Mouse (Mus musculus) MEL (cell line): ENCODE results near the gene Sowaha. TPM values are rescaled to one million over a fixed set of nuclear protein-coding genes. Genes with fewer than 3 reads are reported as not detected.

Experiments used
- DNase-seq: peaks from one replicate; pipeline ENCODE4 v3.0.0; 2011; ENCODE audit warnings: low read depth, low spot score
- H3K27ac ChIP-seq: 2 replicates; pipeline ENCODE4 v1.5.1; 2012; ENCODE audit warnings: low read depth, mild to moderate bottlenecking, control low read depth, low read length, moderate library complexity; ENCODE audit not compliant: control insufficient read depth
- H3K27me3 ChIP-seq, 2 experiments: fragments of 150-350 bp in 1 of 2; sonication (generic) in 1 of 2; 2 replicates each; pipeline ENCODE4 v1.6.1; 2012; ENCODE audit warnings: low read length in 2 of 2, mild to moderate bottlenecking in 2 of 2, improper control_type of control experiment in 1 of 2, moderate library complexity in 1 of 2; ENCODE audit not compliant: insufficient read depth in 2 of 2, control insufficient read depth in 1 of 2
- H3K36me3 ChIP-seq, 2 experiments: 2 replicates each; pipeline ENCODE4 v1.6.1; 2012 to 2014; ENCODE audit warnings: low read length in 2 of 2, improper control_type of control experiment in 1 of 2, inconsistent platforms in 1 of 2, mild to moderate bottlenecking in 1 of 2; ENCODE audit not compliant: insufficient read depth in 2 of 2, control insufficient read depth in 1 of 2
- H3K4me1 ChIP-seq, 2 experiments: fragments of 150-350 bp in 1 of 2; sonication (generic) in 1 of 2; 2 replicates each; pipeline ENCODE4 v1.6.1; 2012; ENCODE audit warnings: low read length in 2 of 2, improper control_type of control experiment in 1 of 2, mild to moderate bottlenecking in 1 of 2; ENCODE audit not compliant: insufficient read depth in 2 of 2, control insufficient read depth in 1 of 2
- H3K4me3 ChIP-seq, 2 experiments: fragments of 150-350 bp in 1 of 2; sonication (generic) in 1 of 2; 2 replicates each; pipeline ENCODE4 v1.5.1; 2012; ENCODE audit warnings: low read depth in 2 of 2, low read length in 2 of 2, mild to moderate bottlenecking in 2 of 2, moderate library complexity in 2 of 2, control low read depth in 1 of 2, improper control_type of control experiment in 1 of 2; ENCODE audit not compliant: control insufficient read depth in 1 of 2, insufficient read depth in 1 of 2
- H3K79me2 ChIP-seq: 2 replicates; pipeline ENCODE4 v1.6.1; 2012; ENCODE audit warnings: mild to moderate bottlenecking, low read length, moderate library complexity; ENCODE audit not compliant: control insufficient read depth, poor library complexity, insufficient read depth
- H3K9ac ChIP-seq: 2 replicates; pipeline ENCODE4 v1.6.1; 2012; ENCODE audit warnings: low read depth, mild to moderate bottlenecking, control low read depth, low read length, moderate library complexity; ENCODE audit not compliant: control insufficient read depth, poor library complexity, severe bottlenecking
- H3K9me3 ChIP-seq: fragments of 150-350 bp; sonication (generic); replicated peaks from 2 replicates; pipeline ENCODE4 v1.6.1; 2012; ENCODE audit warnings: mild to moderate bottlenecking, low read length, improper control_type of control experiment, moderate library complexity; ENCODE audit not compliant: insufficient read depth
- BHLHE40 ChIP-seq: IDR thresholded peaks from 2 replicates; pipeline ENCODE4 v1.6.1; 2012; ENCODE audit warnings: low read depth, mild to moderate bottlenecking, inconsistent platforms, low read length, improper control_type of control experiment, borderline replicate concordance
- CHD1 ChIP-seq: IDR thresholded peaks from 2 replicates; pipeline ENCODE4 v1.6.1; 2012; ENCODE audit warnings: low read depth, mild to moderate bottlenecking, inconsistent platforms, low read length, improper control_type of control experiment
- CTCF ChIP-seq, 3 experiments: IDR thresholded peaks in 2 of 3; conservative IDR thresholded peaks in 1 of 3; 2 replicates each; pipeline ENCODE4 v1.5.1; 2011 to 2012; ENCODE audit warnings: low read length in 3 of 3, low read depth in 2 of 3, mild to moderate bottlenecking in 2 of 3, improper control_type of control experiment in 1 of 3, inconsistent platforms in 1 of 3, mixed read lengths in 1 of 3, moderate library complexity in 1 of 3; ENCODE audit not compliant: control insufficient read depth in 1 of 3, insufficient read depth in 1 of 3, poor library complexity in 1 of 3, severe bottlenecking in 1 of 3
- E2F4 ChIP-seq: IDR thresholded peaks from 2 replicates; pipeline ENCODE4 v1.6.1; 2011; ENCODE audit warnings: low read depth, low read length, improper control_type of control experiment, borderline replicate concordance
- ELF1 ChIP-seq: IDR thresholded peaks from 2 replicates; pipeline ENCODE4 v1.6.1; 2014; ENCODE audit warnings: low read depth, mild to moderate bottlenecking, inconsistent platforms, low read length, improper control_type of control experiment, moderate library complexity
- EP300 ChIP-seq, 2 experiments: IDR thresholded peaks; 2 replicates each; pipeline ENCODE4 v1.6.1; 2011; ENCODE audit warnings: improper control_type of control experiment in 2 of 2, low read length in 2 of 2, low read depth in 1 of 2, mild to moderate bottlenecking in 1 of 2
- GATA1 ChIP-seq: IDR thresholded peaks from 2 replicates; pipeline ENCODE4 v1.6.1; 2011; ENCODE audit warnings: low read depth, low read length, improper control_type of control experiment
- HCFC1 ChIP-seq: IDR thresholded peaks from 2 replicates; pipeline ENCODE4 v1.6.1; 2012; ENCODE audit warnings: low read depth, mild to moderate bottlenecking, inconsistent platforms, low read length, improper control_type of control experiment, moderate library complexity
- JUND ChIP-seq: IDR thresholded peaks from 2 replicates; pipeline ENCODE4 v1.6.1; 2011; ENCODE audit warnings: low read depth, mild to moderate bottlenecking, improper control_type of control experiment, low read length
- MAFK ChIP-seq: IDR thresholded peaks from 2 replicates; pipeline ENCODE4 v1.6.1; 2011; ENCODE audit warnings: low read depth, mild to moderate bottlenecking, low read length, improper control_type of control experiment, borderline replicate concordance
- MAX ChIP-seq: IDR thresholded peaks from 2 replicates; pipeline ENCODE4 v1.6.1; 2011; ENCODE audit warnings: low read length, improper control_type of control experiment
- MEF2A ChIP-seq: IDR thresholded peaks from 2 replicates; pipeline ENCODE4 v1.6.1; 2014; ENCODE audit warnings: low read depth, mild to moderate bottlenecking, inconsistent platforms, low read length, improper control_type of control experiment; ENCODE audit not compliant: poor library complexity, insufficient replicate concordance, severe bottlenecking; ENCODE audit errors: extremely low read depth
- MXI1 ChIP-seq: IDR thresholded peaks from 2 replicates; pipeline ENCODE4 v1.6.1; 2011; ENCODE audit warnings: mild to moderate bottlenecking, low read depth, low read length, improper control_type of control experiment
- NELFE ChIP-seq: IDR thresholded peaks from 2 replicates; pipeline ENCODE4 v1.6.1; 2011; ENCODE audit warnings: low read depth, low read length, improper control_type of control experiment
- POLR2AphosphoS2 ChIP-seq: IDR thresholded peaks from 2 replicates; pipeline ENCODE4 v1.6.1; 2011; ENCODE audit warnings: low read length, improper control_type of control experiment
- RAD21 ChIP-seq: IDR thresholded peaks from 2 replicates; pipeline ENCODE4 v1.6.1; 2011; ENCODE audit warnings: mild to moderate bottlenecking, low read depth, low read length, improper control_type of control experiment
- SIN3A ChIP-seq: IDR thresholded peaks from 2 replicates; pipeline ENCODE4 v1.6.1; 2012; ENCODE audit warnings: low read length, improper control_type of control experiment, inconsistent platforms
- SMC3 ChIP-seq: IDR thresholded peaks from 2 replicates; pipeline ENCODE4 v1.6.1; 2011; ENCODE audit warnings: low read depth, low read length, improper control_type of control experiment
- USF2 ChIP-seq, 2 experiments: IDR thresholded peaks; 2 replicates each; pipeline ENCODE4 v1.6.1; 2011 to 2012; ENCODE audit warnings: improper control_type of control experiment in 2 of 2, low read length in 2 of 2, borderline replicate concordance in 1 of 2, inconsistent platforms in 1 of 2, low read depth in 1 of 2, mild to moderate bottlenecking in 1 of 2; ENCODE audit not compliant: insufficient read depth in 1 of 2
- ZC3H11A ChIP-seq: IDR thresholded peaks from 2 replicates; pipeline ENCODE4 v1.6.1; 2012; ENCODE audit warnings: low read depth, mild to moderate bottlenecking, inconsistent platforms, low read length, improper control_type of control experiment
- ZKSCAN1 ChIP-seq: IDR thresholded peaks from 2 replicates; pipeline ENCODE4 v1.6.1; 2012; ENCODE audit warnings: low read depth, mild to moderate bottlenecking, inconsistent platforms, low read length, improper control_type of control experiment, moderate library complexity
- ZMIZ1 ChIP-seq: IDR thresholded peaks from 2 replicates; pipeline ENCODE4 v1.6.1; 2012; ENCODE audit warnings: low read depth, mild to moderate bottlenecking, inconsistent platforms, low read length, improper control_type of control experiment, moderate library complexity
- ZNF384 ChIP-seq: IDR thresholded peaks from 2 replicates; pipeline ENCODE4 v1.6.1; 2012; ENCODE audit warnings: low read depth, mild to moderate bottlenecking, inconsistent platforms, low read length, improper control_type of control experiment
- polyA plus RNA-seq, 2 experiments: library from polyadenylated mRNA; stranded (reverse) in 1 of 2; unstranded in 1 of 2; fragments of >175 nt in 1 of 2; fragments of >200 nt in 1 of 2; gene quantifications; 2 replicates each; pipeline versions ENCODE4 v1.2.1 to v1.2.4; 2012; ENCODE audit warnings: low replicate concordance in 2 of 2, low read depth in 1 of 2; ENCODE audit not compliant: insufficient read length in 2 of 2, insufficient read depth in 1 of 2, missing spikeins in 1 of 2
- total RNA-seq: library from RNA; depleted of rRNA; stranded (reverse); fragments of 300-350 nt; gene quantifications from 2 replicates; pipeline ENCODE4 v1.2.3, GENCODE M21; 2012

Sowaha gene
- total and polyA plus RNA-seq, 3 experiments = not detected

GRCm38 (mm10) chr11:53453031-53453430 lies 27.0 kb downstream of the Sowaha start:
- no peak overlapping the region for H3K27ac ChIP-seq
- H3K79me2 ChIP-seq = no peaks in the 10 kb centered on the region
- no peaks in the 10 kb centered on the region for H3K4me1 ChIP-seq
- H3K36me3 ChIP-seq = no peaks in the 10 kb centered on the region
- H3K9ac ChIP-seq = no peak overlapping the region
- TF ChIP-seq ELF1 = no peak
- TF ChIP-seq HCFC1 = no peak
- no peak for TF ChIP-seq ZNF384
- TF ChIP-seq E2F4 = no peak
- TF ChIP-seq POLR2AphosphoS2 = no peak
- no peak for TF ChIP-seq JUND
- no peak for TF ChIP-seq SMC3
- TF ChIP-seq MXI1 = no peak
- TF ChIP-seq SIN3A = no peak
- TF ChIP-seq ZKSCAN1 = no peak
- TF ChIP-seq MAX = no peak
- TF ChIP-seq USF2 (IDR thresholded peaks at IDR 0.05; ENCODE audit: borderline replicate concordance in 1 of 2, insufficient read depth in 1 of 2, low read depth in 1 of 2, low read length in 2 of 2) = no peak
- TF ChIP-seq GATA1 = no peak
- TF ChIP-seq ZC3H11A = no peak
- TF ChIP-seq CHD1 = no peak
- no peak for TF ChIP-seq CTCF (IDR thresholded peaks at IDR 0.05 in 2 of 3, conservative IDR thresholded peaks at IDR 0.05 in 1 of 3; ENCODE audit: control insufficient read depth in 1 of 3, insufficient read depth in 1 of 3, low read depth in 2 of 3, low read length in 3 of 3, poor library complexity in 1 of 3, severe bottlenecking in 1 of 3)
- TF ChIP-seq RAD21 = no peak
- TF ChIP-seq MAFK = no peak
- TF ChIP-seq, all 39 proteins: peak for 0
- Histone ChIP-seq H3K27me3 (peaks cover 31 to 36% of the 10 kb centered on the region in 2 experiments), H3K9me3 (no peaks in the 10 kb centered on the region), H3K4me3 (no peak overlapping the region)
- no peak for DNase-seq

- no peak overlapping the region for H3K27ac ChIP-seq
- TF ChIP-seq EP300 (IDR thresholded peaks at IDR 0.05; ENCODE audit: low read depth in 1 of 2, low read length in 2 of 2) (no peak), MAFK (no peak), MXI1 (no peak), NELFE (no peak), HCFC1 (no peak), MEF2A (no peak), ZMIZ1 (no peak), BHLHE40 (no peak), RAD21 (no peak)
- DNase-seq = no peak
Measured at GRCm38 (mm10) chr11:53452396-53452795, 27.7 kb downstream of the Sowaha start.

More at GRCm38 (mm10) chr11:53452396-53452795, 27.7 kb downstream of the Sowaha start:
- H3K36me3 ChIP-seq = no peaks in the 10 kb centered on the region
- no peaks in the 10 kb centered on the region for H3K4me1 ChIP-seq
- peaks cover 31 to 36% of the 10 kb centered on the region in 2 experiments for H3K27me3 ChIP-seq
- H3K9ac ChIP-seq = no peak overlapping the region
- no peaks in the 10 kb centered on the region for H3K79me2 ChIP-seq
- H3K9me3 ChIP-seq = no peaks in the 10 kb centered on the region
- H3K4me3 ChIP-seq = no peak overlapping the region
